Mouse (Mus musculus): ENCODE data around the gene Sfta2. TPM values are rescaled to one million over a fixed set of nuclear protein-coding genes. Genes with fewer than 3 reads are reported as not detected.

The Sfta2 gene
- not detected in 2 replicates for polyA plus RNA-seq (2012; ENCODE audit: low replicate concordance)

GRCm38 (mm10) chr17:35601249-35601648 lies at the start of gene Sfta2:
Sfta2 (plus strand) TSS chr17:35601549.

GRCm38 (mm10) chr17:35551881-35552414 lies 49.4 kb upstream of the Sfta2 start, which contains the start of gene Cdsn:
Cdsn (plus strand) TSS chr17:35552128.

GRCm38 (mm10) chr17:35567150-35567549 lies 34.2 kb upstream of the Sfta2 start, which contains the start of gene 2300002M23Rik:
2300002M23Rik (plus strand) TSS chr17:35567450.

GRCm38 (mm10) chr17:35626537-35626936 lies 25.2 kb downstream of the Sfta2 start, which contains the start of gene Gm9573:
Gm9573 (minus strand) TSS chr17:35626637.

GRCm38 (mm10) chr17:35643609-35644236 lies 42.4 kb downstream of the Sfta2 start, which contains the start of gene Mucl3:
Mucl3 (minus strand) TSS chr17:35643695.

GRCm38 (mm10) chr17:35667334-35668065 lies 66.2 kb downstream of the Sfta2 start, which contains the start of gene Vars2:
Vars2 (minus strand) TSS chr17:35667592.

GRCm38 (mm10) chr17:35673416-35674035 lies 72.2 kb downstream of the Sfta2 start, which contains the start of gene Gtf2h4:
Gtf2h4 (minus strand) TSS chr17:35673739.

Other genes with a start within 250 kb of the Sfta2 start
- 331 and 730 TPM in 2 replicates for gene H2-Q4, start 221.9 kb upstream of the Sfta2 start, polyA plus RNA-seq (2012; ENCODE audit: low replicate concordance)
- 245 and 559 TPM in 2 replicates for gene H2-Q6, start 176.7 kb upstream of the Sfta2 start, polyA plus RNA-seq (2012; ENCODE audit: low replicate concordance)
- gene H2-Q7, start 162.4 kb upstream of the Sfta2 start, polyA plus RNA-seq (2012; ENCODE audit: low replicate concordance) = 90.4 and 146 TPM in 2 replicates
- gene H2-Q10, start 131.5 kb upstream of the Sfta2 start, polyA plus RNA-seq (2012; ENCODE audit: low replicate concordance) = 8.2 and 27.0 TPM in 2 replicates
- gene Pou5f1, start 95.5 kb upstream of the Sfta2 start, polyA plus RNA-seq (2012; ENCODE audit: low replicate concordance) = not detected in 2 replicates
- 21.6 and 39.6 TPM in 2 replicates for gene Tcf19, start 84.7 kb upstream of the Sfta2 start, polyA plus RNA-seq (2012; ENCODE audit: low replicate concordance)
- 6.7 and 8.3 TPM in 2 replicates for gene Cchcr1, start 84.4 kb upstream of the Sfta2 start, polyA plus RNA-seq (2012; ENCODE audit: low replicate concordance)
- gene Psors1c2, start 68.3 kb upstream of the Sfta2 start, polyA plus RNA-seq (2012; ENCODE audit: low replicate concordance) = not detected in 2 replicates
- 0.04 and 0.15 TPM in 2 replicates for gene Cdsn, start 49.4 kb upstream of the Sfta2 start, polyA plus RNA-seq (2012; ENCODE audit: low replicate concordance)
- 0.59 TPM in 1 of 2 replicates, not detected in the other for gene 2300002M23Rik, start 34.1 kb upstream of the Sfta2 start, polyA plus RNA-seq (2012; ENCODE audit: low replicate concordance)
- gene Gm9573, start 25.1 kb downstream of the Sfta2 start, polyA plus RNA-seq (2012; ENCODE audit: low replicate concordance) = not detected in 2 replicates
- not detected in 2 replicates for gene Mucl3, start 42.1 kb downstream of the Sfta2 start, polyA plus RNA-seq (2012; ENCODE audit: low replicate concordance)
- gene Vars2, start 66.0 kb downstream of the Sfta2 start, polyA plus RNA-seq (2012; ENCODE audit: low replicate concordance) = 46.5 and 99.2 TPM in 2 replicates
- gene Gtf2h4, start 72.2 kb downstream of the Sfta2 start, polyA plus RNA-seq (2012; ENCODE audit: low replicate concordance) = 8.3 and 11.4 TPM in 2 replicates
- 16.9 and 62.8 TPM in 2 replicates for gene Ddr1, start 103.1 kb downstream of the Sfta2 start, polyA plus RNA-seq (2012; ENCODE audit: low replicate concordance)
- 8.4 and 14.3 TPM in 2 replicates for gene Ier3, start 220.1 kb downstream of the Sfta2 start, polyA plus RNA-seq (2012; ENCODE audit: low replicate concordance)
- gene Flot1, start 221.7 kb downstream of the Sfta2 start, polyA plus RNA-seq (2012; ENCODE audit: low replicate concordance) = 36.3 and 38.3 TPM in 2 replicates
- 31.4 and 191 TPM in 2 replicates for gene Tubb5, start 236.8 kb downstream of the Sfta2 start, polyA plus RNA-seq (2012; ENCODE audit: low replicate concordance)
- gene Mdc1, start 240.0 kb downstream of the Sfta2 start, polyA plus RNA-seq (2012; ENCODE audit: low replicate concordance) = 12.5 and 21.7 TPM in 2 replicates